16 mouse cellular contexts compared by ENCODE assay signal in genomic region chr14:34412164-34412896, GRCm38 (mm10). TPM values are rescaled to one million over a fixed set of nuclear protein-coding genes. Genes with fewer than 3 reads are reported as not detected.
"Had no signal": no experiment of that assay in that cellular context is flagged by ENCODE, and none has a peak within 500 bp of the region (broad histone marks: within the 10 kb centered on the region; RNA-seq: fewer than 3 reads in every experiment).

No protein-coding gene starts in this region.

- H3K27ac ChIP-seq: kidney, postnatal 0 days; limb, embryonic 13.5 days; liver, embryonic 14.5 days; midbrain, embryonic 12.5 days; neural tube, embryonic 13.5 days had no signal

- H3K4me3 ChIP-seq: limb, embryonic 13.5 days; midbrain, embryonic 12.5 days; neural tube, embryonic 13.5 days had no signal

- H3K27me3 ChIP-seq: limb, embryonic 13.5 days; midbrain, embryonic 12.5 days; neural tube, embryonic 13.5 days had no signal

- H3K4me1 ChIP-seq: limb, embryonic 13.5 days; midbrain, embryonic 12.5 days; neural tube, embryonic 13.5 days had no signal

- H3K4me2 ChIP-seq: limb, embryonic 13.5 days; midbrain, embryonic 12.5 days; neural tube, embryonic 13.5 days had no signal

- H3K9ac ChIP-seq: limb, embryonic 13.5 days; liver, embryonic 14.5 days; midbrain, embryonic 12.5 days; neural tube, embryonic 13.5 days had no signal

- ATAC-seq: midbrain, embryonic 16.5 days had no signal

- DNase-seq: kidney, adult 8-10 months; kidney, postnatal 36 days; layer of hippocampus, adult 9-11 months; layer of hippocampus, postnatal 36 days; left cerebral cortex, postnatal 4 days; lung, adult 18-20 months; thymus, postnatal 14 days had no signal

- H3K9me3 ChIP-seq: limb, embryonic 13.5 days; midbrain, embryonic 12.5 days; neural tube, embryonic 13.5 days had no signal

RNA-seq across cellular contexts. Expression of gene Fam25c, which starts 57.1 kb away (rescaled TPM):
- polyA plus RNA-seq: lung, embryonic 16.5 days; midbrain, embryonic 12.5 days; midbrain, embryonic 16.5 days; neural tube, embryonic 13.5 days; stomach, embryonic 14.5 days; testis, adult 2 months had no signal
